Mouse (Mus musculus): Measurements from ENCODE around the gene Gm884. TPM values are rescaled to one million over a fixed set of nuclear protein-coding genes. Genes with fewer than 3 reads are reported as not detected.
"Not testable (repeated sequence)": the region's sequence is repeated elsewhere in the genome, so short reads cannot be mapped to it uniquely, and the experiment has no call there.

The Gm884 gene
- polyA plus RNA-seq, 1 experiment from 2014 or later, result not detected

GRCm38 (mm10) chr11:103534973-103535372 is 86.0 kb downstream of the Gm884 start:
- WGBS, result 9% methylated on average over 1 of the region's 1 CpGs
- not testable (repeated sequence) for ATAC-seq (ENCODE audit: low FRiP score); H3K4me3 ChIP-seq (replicated peaks; ENCODE audit: low read length); H3K4me1 ChIP-seq (replicated peaks; ENCODE audit: control insufficient read depth, insufficient read depth, low read length); H3K36me3 ChIP-seq (replicated peaks; ENCODE audit: control insufficient read depth, insufficient read depth); H3K27me3 ChIP-seq (ENCODE audit: control insufficient read depth, insufficient read depth, low read length); H3K9me3 ChIP-seq (ENCODE audit: control insufficient read depth, low read length); H3K4me2 ChIP-seq (replicated peaks); H3K9ac ChIP-seq; DNase-seq (ENCODE audit: low spot score); H3K27ac ChIP-seq

- Histone ChIP-seq H3K9me3 (ENCODE audit: control insufficient read depth, low read length) (peaks cover 9% of the 10 kb centered on the region; the same call in 1 of the 2 replicates), H3K36me3 (replicated peaks; ENCODE audit: control insufficient read depth, insufficient read depth) (no peaks in the 10 kb centered on the region), H3K4me2 (replicated peaks) (no peak overlapping the region), H3K4me3 (replicated peaks; ENCODE audit: low read length) (no peak overlapping the region), H3K9ac (no peak overlapping the region), H3K27ac (no peak overlapping the region), H3K4me1 (replicated peaks; ENCODE audit: control insufficient read depth, insufficient read depth, low read length) (no peaks in the 10 kb centered on the region), H3K27me3 (ENCODE audit: control insufficient read depth, insufficient read depth, low read length) (no peaks in the 10 kb centered on the region)
- no peak for ATAC-seq (ENCODE audit: low FRiP score)
- WGBS, result 80% methylated on average over 2 of the region's 2 CpGs
- no peak for DNase-seq (ENCODE audit: low spot score)
Observed at GRCm38 (mm10) chr11:103512111-103512510, 108.8 kb downstream of the Gm884 start.

GRCm38 (mm10) chr11:103504497-103504896 is 116.4 kb downstream of the Gm884 start, which contains the start of gene Lrrc37a:
Gene Lrrc37a (minus strand): TSS chr11:103504597.
- no peak within 1 kb of the TSS for H3K4me3 ChIP-seq (replicated peaks; ENCODE audit: low read length)
- WGBS, result 90% methylated on average over 12 of the region's 12 CpGs
- DNase-seq (ENCODE audit: low spot score), result no peak
- no peaks in the 10 kb centered on the region for H3K4me1 ChIP-seq (replicated peaks; ENCODE audit: control insufficient read depth, insufficient read depth, low read length)
- ATAC-seq (ENCODE audit: low FRiP score), result no peak
- no peaks in the 10 kb centered on the region for H3K9me3 ChIP-seq (ENCODE audit: control insufficient read depth, low read length)
- H3K9ac ChIP-seq, result no peak within 1 kb of the TSS
- H3K4me2 ChIP-seq (replicated peaks), result no peak within 1 kb of the TSS
- H3K27ac ChIP-seq, result no peak within 1 kb of the TSS
- no peaks in the 10 kb centered on the region for H3K36me3 ChIP-seq (replicated peaks; ENCODE audit: control insufficient read depth, insufficient read depth)
- H3K27me3 ChIP-seq (ENCODE audit: control insufficient read depth, insufficient read depth, low read length), result no peaks in the 10 kb centered on the region

Other genes with a start within 250 kb of the Gm884 start
- 9.2 and 10.3 TPM in 2 replicates for gene Plekhm1, start 208.5 kb downstream of the Gm884 start, polyA plus RNA-seq (2014; fragmentation: Nextera tagmentation; extraction: Ambion mirVana)
- not detected in 2 replicates for gene Lrrc37a, start 116.5 kb downstream of the Gm884 start, polyA plus RNA-seq (2014; fragmentation: Nextera tagmentation; extraction: Ambion mirVana)
- not detected in 2 replicates for gene Lyzl6, start 17.8 kb upstream of the Gm884 start, polyA plus RNA-seq (2014; fragmentation: Nextera tagmentation; extraction: Ambion mirVana)
- 0.35 TPM in 1 of 2 replicates, not detected in the other for gene Rprml, start 28.4 kb upstream of the Gm884 start, polyA plus RNA-seq (2014; fragmentation: Nextera tagmentation; extraction: Ambion mirVana)
- 93.0 and 97.6 TPM in 2 replicates for gene Gosr2, start 76.8 kb upstream of the Gm884 start, polyA plus RNA-seq (2014; fragmentation: Nextera tagmentation; extraction: Ambion mirVana)
- 0.16 and 0.19 TPM in 2 replicates for gene Wnt9b, start 128.7 kb upstream of the Gm884 start, polyA plus RNA-seq (2014; fragmentation: Nextera tagmentation; extraction: Ambion mirVana)
- gene Wnt3, start 153.0 kb upstream of the Gm884 start, polyA plus RNA-seq (2014; fragmentation: Nextera tagmentation; extraction: Ambion mirVana), result 9.0 and 9.1 TPM in 2 replicates